Comparison of ENCODE assay signal across 23 mouse cellular contexts in the genomic region with DNA sequence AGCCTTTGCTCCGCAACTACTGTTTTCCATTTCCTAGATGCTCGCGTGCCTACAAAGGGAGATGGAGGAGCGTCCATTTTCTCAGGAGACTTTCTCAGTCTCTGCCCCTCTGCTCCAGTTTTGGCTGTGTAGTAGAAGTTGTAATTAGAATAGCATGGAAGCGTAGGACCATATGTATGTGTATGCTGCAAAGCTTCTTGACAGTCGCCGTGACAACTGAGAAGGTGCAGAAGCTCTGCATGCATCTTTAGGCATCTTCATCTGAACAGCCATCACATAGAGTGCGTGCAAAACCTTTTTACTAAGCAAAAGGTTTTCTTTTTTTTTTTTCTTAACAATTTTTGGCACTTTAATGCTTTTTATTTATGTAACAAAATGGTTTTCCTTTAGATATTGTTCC. TPM values are rescaled to one million over a fixed set of nuclear protein-coding genes. Genes with fewer than 3 reads are reported as not detected.
DNase-seq lines count a peak whose midpoint lies in the region; TF ChIP-seq lines count a peak whose summit lies in the region.
"Had no signal": no experiment of that assay in that cellular context is flagged by ENCODE, and none has a peak within 500 bp of the region (broad histone marks: within the 10 kb centered on the region; RNA-seq: fewer than 3 reads in every experiment).

No protein-coding gene starts in this region.

- TF ChIP-seq CTCF in bone marrow macrophage, adult 2 months (IDR thresholded peaks at IDR 0.05; ENCODE audit: low read depth, low read length) = no peak

- peak; percentile 8 to 45 for DNase-seq in left cerebral cortex, postnatal 14 days (ENCODE audit: low spot score in 2 of 2)
- DNase-seq in left cerebral cortex, postnatal 4 days = no peak
- peak; percentile 41 for DNase-seq in brain, adult 2 months (ENCODE audit: low read depth, low spot score)
- peak; percentile 9 for DNase-seq in telencephalon, adult 2 months (ENCODE audit: low read depth, low spot score)
- no peak for DNase-seq in kidney, adult 11 months
- DNase-seq: adrenal gland, adult 2 months; adrenal gland, postnatal 14 days; cerebellum, adult 11 months; cerebellum, adult 2 months; cerebellum, adult 9-11 months; cerebellum, postnatal 25 days; gastrocnemius, postnatal 25 days; heart, adult 18-20 months; heart, postnatal 14 days; heart, postnatal 4 days had no signal

- peak overlapping the region; percentile 37 for H3K27ac ChIP-seq in bone marrow macrophage, adult 2 months (ENCODE audit: insufficient read depth, low read depth, low read length)
- H3K27ac ChIP-seq: embryonic facial prominence, embryonic 12.5 days; embryonic facial prominence, embryonic 15.5 days; forebrain, embryonic 12.5 days; forebrain, embryonic 15.5 days; heart, embryonic 10.5 days; heart, embryonic 13.5 days; hindbrain, embryonic 15.5 days had no signal

- intact Hi-C loops in left cerebral cortex, postnatal 14 days (cut with DNase I) = no loop called here
- intact Hi-C loops in left cerebral cortex, postnatal 4 days (cut with DNase I) = no loop called here

- H3K4me3 ChIP-seq in bone marrow macrophage, adult 2 months (ENCODE audit: insufficient read depth, low read length) = no peak overlapping the region
- H3K4me3 ChIP-seq: embryonic facial prominence, embryonic 12.5 days; embryonic facial prominence, embryonic 15.5 days; forebrain, embryonic 12.5 days; forebrain, embryonic 15.5 days; heart, embryonic 10.5 days; heart, embryonic 13.5 days; hindbrain, embryonic 15.5 days had no signal

- TF ChIP-seq POLR2A in bone marrow macrophage, adult 2 months (IDR thresholded peaks at IDR 0.05; ENCODE audit: borderline replicate concordance, low read depth, low read length) = no peak

- H3K4me1 ChIP-seq in bone marrow macrophage, adult 2 months (ENCODE audit: control insufficient read depth, insufficient read depth, low read length) = peaks cover 15% of the 10 kb centered on the region
- H3K4me1 ChIP-seq: embryonic facial prominence, embryonic 12.5 days; embryonic facial prominence, embryonic 15.5 days; forebrain, embryonic 12.5 days; forebrain, embryonic 15.5 days; heart, embryonic 10.5 days; heart, embryonic 13.5 days; hindbrain, embryonic 15.5 days had no signal

RNA-seq across cellular contexts. Expression of a gene that starts 14.1 kb away (rescaled TPM):
- 100 to 1,000 TPM in 1 of 2 experiments, 10 to 100 TPM in 1; 86.8 to 102 TPM for total RNA-seq in left cerebral cortex, postnatal 14 days (2021)
- 100 to 1,000 TPM; 103 to 112 TPM for total RNA-seq in left cerebral cortex, postnatal 4 days (2021)
- polyA plus RNA-seq in bone marrow macrophage, adult 2 months (2012; ENCODE audit: insufficient read depth, insufficient read length, missing spikeins) = 45.4 and 67.6 TPM in 2 replicates

Comparison
In these comparisons a context has a peak if more than half of its experiments do, and no peak if none do; other contexts are left out.
1. DNase-seq: peak in left cerebral cortex, postnatal 14 days (2 of 2), brain, adult 2 months (single experiment) and telencephalon, adult 2 months (single experiment); none in left cerebral cortex, postnatal 4 days (single experiment) and kidney, adult 11 months (single experiment).